Mouse (Mus musculus) hindbrain, embryonic 11.5 days (tissue): Measurements from ENCODE around the gene Cox4i2. TPM values are rescaled to one million over a fixed set of nuclear protein-coding genes. Genes with fewer than 3 reads are reported as not detected.

Experiments used
- polyA plus RNA-seq: library from polyadenylated mRNA; unstranded; fragments of >200 nt; fragmentation: Nextera tagmentation; extraction: Ambion mirVana; gene quantifications from 2 replicates; pipeline ENCODE4 v1.2.1, GENCODE M21; 2014

The Cox4i2 gene
- polyA plus RNA-seq, 1 experiment from 2014 or later = 4.4 TPM

Other genes starting within 250 kb of the Cox4i2 start
- gene Defb26, start 242.5 kb upstream of the Cox4i2 start, polyA plus RNA-seq = not detected in 2 replicates
- not detected in 2 replicates for gene Defb28, start 235.9 kb upstream of the Cox4i2 start, polyA plus RNA-seq
- not detected in 2 replicates for gene Defb29, start 214.1 kb upstream of the Cox4i2 start, polyA plus RNA-seq
- gene Gm17416, start 184.8 kb upstream of the Cox4i2 start, polyA plus RNA-seq = not detected in 2 replicates
- gene Defb21, start 181.4 kb upstream of the Cox4i2 start, polyA plus RNA-seq = not detected in 2 replicates
- not detected in 2 replicates for gene Defb19, start 173.9 kb upstream of the Cox4i2 start, polyA plus RNA-seq
- not detected in 2 replicates for gene Defb45, start 154.8 kb upstream of the Cox4i2 start, polyA plus RNA-seq
- not detected in 2 replicates for gene Defb36, start 149.8 kb upstream of the Cox4i2 start, polyA plus RNA-seq
- not detected in 2 replicates for gene Defb25, start 131.1 kb upstream of the Cox4i2 start, polyA plus RNA-seq
- 0.29 and 0.62 TPM in 2 replicates for gene Rem1, start 127.2 kb upstream of the Cox4i2 start, polyA plus RNA-seq
- 124 and 138 TPM in 2 replicates for gene H13, start 84.7 kb upstream of the Cox4i2 start, polyA plus RNA-seq
- 43.9 and 48.5 TPM in 2 replicates for gene Mcts2, start 67.1 kb upstream of the Cox4i2 start, polyA plus RNA-seq
- 166 and 168 TPM in 2 replicates for gene Id1, start 17.9 kb upstream of the Cox4i2 start, polyA plus RNA-seq
- gene Bcl2l1, start 77.6 kb downstream of the Cox4i2 start, polyA plus RNA-seq = 129 and 134 TPM in 2 replicates
- gene Tpx2, start 93.8 kb downstream of the Cox4i2 start, polyA plus RNA-seq = 139 and 140 TPM in 2 replicates
- not detected in 2 replicates for gene Mylk2, start 157.2 kb downstream of the Cox4i2 start, polyA plus RNA-seq
- 1.7 and 1.9 TPM in 2 replicates for gene Foxs1, start 179.0 kb downstream of the Cox4i2 start, polyA plus RNA-seq
- 1.4 and 2.3 TPM in 2 replicates for gene Dusp15, start 197.5 kb downstream of the Cox4i2 start, polyA plus RNA-seq
- 1.4 and 1.7 TPM in 2 replicates for gene Ttll9, start 208.3 kb downstream of the Cox4i2 start, polyA plus RNA-seq